Mouse (Mus musculus) CH12.LX (cell line): Measurements from ENCODE around the gene F2rl3. TPM values are rescaled to one million over a fixed set of nuclear protein-coding genes. Genes with fewer than 3 reads are reported as not detected.

ENCODE experiments used
- DNase-seq: peaks from one replicate; pipeline ENCODE4 v3.0.0-alpha.2; 2013; ENCODE audit errors: extremely low read depth
- H3K27ac ChIP-seq: 2 replicates; pipeline ENCODE4 v1.5.1; 2012; ENCODE audit warnings: low read depth, mild to moderate bottlenecking, control low read depth, moderate library complexity; ENCODE audit not compliant: insufficient read depth
- H3K27me3 ChIP-seq: replicated peaks from 2 replicates; pipeline ENCODE3; 2012; ENCODE audit warnings: inconsistent platforms
- H3K36me3 ChIP-seq, 2 experiments: replicated peaks in 1 of 2; 2 replicates each; pipeline versions ENCODE3 to v1.6.1; 2012; ENCODE audit warnings: inconsistent platforms in 1 of 2, low read length in 1 of 2, mild to moderate bottlenecking in 1 of 2, mixed read lengths in 1 of 2, moderate library complexity in 1 of 2; ENCODE audit not compliant: control insufficient read depth in 1 of 2, insufficient read depth in 1 of 2
- H3K4me1 ChIP-seq, 2 experiments: 2 replicates each; pipeline ENCODE4 v1.6.1; 2012; ENCODE audit warnings: inconsistent platforms in 1 of 2, moderate library complexity in 1 of 2; ENCODE audit not compliant: insufficient read depth in 2 of 2, control insufficient read depth in 1 of 2
- H3K4me2 ChIP-seq: 2 replicates; pipeline ENCODE4 v1.6.1; 2012; ENCODE audit warnings: low read depth, mild to moderate bottlenecking, control low read depth; ENCODE audit not compliant: poor library complexity, insufficient read depth, severe bottlenecking
- H3K4me3 ChIP-seq, 3 experiments: fragments of 150-350 bp in 1 of 3; sonication (generic) in 1 of 3; replicated peaks in 1 of 3; 2 replicates each; pipeline versions ENCODE3 to v1.5.1; 2011 to 2012; ENCODE audit warnings: low read depth in 2 of 3, low read length in 2 of 3, mild to moderate bottlenecking in 2 of 3, moderate library complexity in 2 of 3, control low read depth in 1 of 3, improper control_type of control experiment in 1 of 3, inconsistent platforms in 1 of 3, mixed read lengths in 1 of 3; ENCODE audit not compliant: poor library complexity in 1 of 3
- H3K79me2 ChIP-seq: replicated peaks from 2 replicates; pipeline ENCODE4 v1.6.1; 2012; ENCODE audit warnings: mild to moderate bottlenecking, moderate library complexity; ENCODE audit not compliant: control insufficient read depth, poor library complexity, insufficient read depth, severe bottlenecking; ENCODE audit errors: extremely low read depth
- H3K9ac ChIP-seq: 2 replicates; pipeline ENCODE4 v1.6.1; 2012; ENCODE audit warnings: low read depth, mild to moderate bottlenecking, control low read depth, moderate library complexity; ENCODE audit not compliant: insufficient read depth
- H3K9me3 ChIP-seq: replicated peaks from 2 replicates; pipeline ENCODE3; 2012; ENCODE audit warnings: low read length, inconsistent platforms, mixed read lengths
- CHD1 ChIP-seq: IDR thresholded peaks from 2 replicates; pipeline ENCODE4 v1.6.1; 2012; ENCODE audit warnings: low read depth, low read length, improper control_type of control experiment, inconsistent platforms
- CHD2 ChIP-seq: IDR thresholded peaks from 2 replicates; pipeline ENCODE4 v1.6.1; 2011; ENCODE audit warnings: low read length, improper control_type of control experiment
- CTCF ChIP-seq, 2 experiments: IDR thresholded peaks in 1 of 2; conservative IDR thresholded peaks in 1 of 2; 2 replicates each; pipeline ENCODE4 v1.5.1; 2011 to 2012; ENCODE audit warnings: low read depth in 2 of 2, low read length in 2 of 2, improper control_type of control experiment in 1 of 2, inconsistent platforms in 1 of 2, mild to moderate bottlenecking in 1 of 2, moderate library complexity in 1 of 2
- EP300 ChIP-seq: IDR thresholded peaks from 2 replicates; pipeline ENCODE4 v1.6.1; 2011; ENCODE audit warnings: low read length, improper control_type of control experiment
- ETS1 ChIP-seq: conservative IDR thresholded peaks from 2 replicates; pipeline ENCODE4 v1.6.1; 2012; ENCODE audit warnings: low read depth, mild to moderate bottlenecking, inconsistent platforms, low read length, improper control_type of control experiment, moderate library complexity
- HCFC1 ChIP-seq: IDR thresholded peaks from 2 replicates; pipeline ENCODE4 v1.6.1; 2012; ENCODE audit warnings: low read depth, mild to moderate bottlenecking, inconsistent platforms, low read length, improper control_type of control experiment
- IRF4 ChIP-seq: IDR thresholded peaks from 2 replicates; pipeline ENCODE4 v1.6.1; 2014; ENCODE audit warnings: low read depth, mild to moderate bottlenecking, inconsistent platforms, low read length, improper control_type of control experiment
- JUN ChIP-seq: IDR thresholded peaks from 2 replicates; pipeline ENCODE4 v1.6.1; 2011; ENCODE audit warnings: low read depth, mild to moderate bottlenecking, low read length, improper control_type of control experiment, moderate library complexity; ENCODE audit not compliant: insufficient read depth
- KAT2A ChIP-seq: IDR thresholded peaks from 2 replicates; pipeline ENCODE4 v1.6.1; 2012; ENCODE audit warnings: low read length, improper control_type of control experiment, inconsistent platforms; ENCODE audit not compliant: insufficient replicate concordance
- MAFK ChIP-seq: IDR thresholded peaks from 2 replicates; pipeline ENCODE4 v1.6.1; 2011; ENCODE audit warnings: low read length, improper control_type of control experiment; ENCODE audit not compliant: insufficient replicate concordance
- MAX ChIP-seq: IDR thresholded peaks from 2 replicates; pipeline ENCODE4 v1.6.1; 2011; ENCODE audit warnings: low read length, improper control_type of control experiment
- MEF2A ChIP-seq: IDR thresholded peaks from 2 replicates; pipeline ENCODE4 v1.6.1; 2014; ENCODE audit warnings: low read depth, mild to moderate bottlenecking, inconsistent platforms, low read length, improper control_type of control experiment, borderline replicate concordance
- POLR2AphosphoS2 ChIP-seq: IDR thresholded peaks from 2 replicates; pipeline ENCODE4 v1.6.1; 2011; ENCODE audit warnings: low read depth, low read length, improper control_type of control experiment
- RAD21 ChIP-seq: IDR thresholded peaks from 2 replicates; pipeline ENCODE4 v1.6.1; 2011; ENCODE audit warnings: low read depth, mild to moderate bottlenecking, low read length, improper control_type of control experiment, moderate library complexity
- RCOR1 ChIP-seq: conservative IDR thresholded peaks from 2 replicates; pipeline ENCODE4 v1.6.1; 2012; ENCODE audit warnings: low read depth, mild to moderate bottlenecking, inconsistent platforms, low read length, improper control_type of control experiment
- SMC3 ChIP-seq: IDR thresholded peaks from 2 replicates; pipeline ENCODE4 v1.6.1; 2011; ENCODE audit warnings: low read depth, low read length, improper control_type of control experiment
- TCF12 ChIP-seq: IDR thresholded peaks from 2 replicates; pipeline ENCODE4 v1.6.1; 2014; ENCODE audit warnings: low read depth, mild to moderate bottlenecking, inconsistent platforms, low read length, improper control_type of control experiment
- dilution Hi-C: fragments of 300-500 bp; cut with MboI; formaldehyde crosslinking; loops from 2 replicates; pipeline ENCODE4 v1.14.3; 2020; ENCODE audit warnings: low sequenced_read_pairs; ENCODE audit not compliant: extremely low pct_unique_long_range_greater_than_20kb, extremely low pct_ligation_motif_present
- in situ Hi-C: fragments of 300-500 bp; cut with MboI; formaldehyde crosslinking; loops from 3 replicates; pipeline ENCODE4 v1.14.3; 2019; ENCODE audit warnings: low sequenced_read_pairs, low pct_ligation_motif_present, low pct_unique_long_range_greater_than_20kb, mixed read lengths
- polyA plus RNA-seq: library from polyadenylated mRNA; unstranded; fragments of >175 nt; gene quantifications from 2 replicates; pipeline ENCODE4 v1.2.1, GENCODE M21; 2012; ENCODE audit warnings: low read depth; ENCODE audit not compliant: insufficient read length
- total RNA-seq, 2 experiments: library from RNA; depleted of rRNA; stranded (reverse); fragments of 300-350 nt in 1 of 2; fragments of >200 nt in 1 of 2; gene quantifications; 2 replicates each; pipeline ENCODE4 v1.2.3; 2012 to 2014

The F2rl3 gene
- total and polyA plus RNA-seq, 3 experiments: 0.21 to 0.32 TPM; not detected in 1

- no peak overlapping the region for H3K4me2 ChIP-seq
- no peak overlapping the region for H3K27ac ChIP-seq
- no peak for TF ChIP-seq JUN
- in situ Hi-C loops: no loop called here
- H3K4me1 ChIP-seq: peaks cover 0 to 23% of the 10 kb centered on the region in 2 experiments; a peak in 2 of 4 replicates
- DNase-seq: no peak
- no peaks in the 10 kb centered on the region for H3K27me3 ChIP-seq
- H3K36me3 ChIP-seq: peaks cover 85 to 95% of the 10 kb centered on the region in 2 experiments
- H3K9me3 ChIP-seq: no peaks in the 10 kb centered on the region
- no peak overlapping the region for H3K4me3 ChIP-seq
- no peak overlapping the region for H3K9ac ChIP-seq
- dilution Hi-C loops: no loop called here
- peaks cover 8% of the 10 kb centered on the region for H3K79me2 ChIP-seq
Observed at GRCm38 (mm10) chr8:72728636-72729035, 33.0 kb upstream of the F2rl3 start.

DNA sequence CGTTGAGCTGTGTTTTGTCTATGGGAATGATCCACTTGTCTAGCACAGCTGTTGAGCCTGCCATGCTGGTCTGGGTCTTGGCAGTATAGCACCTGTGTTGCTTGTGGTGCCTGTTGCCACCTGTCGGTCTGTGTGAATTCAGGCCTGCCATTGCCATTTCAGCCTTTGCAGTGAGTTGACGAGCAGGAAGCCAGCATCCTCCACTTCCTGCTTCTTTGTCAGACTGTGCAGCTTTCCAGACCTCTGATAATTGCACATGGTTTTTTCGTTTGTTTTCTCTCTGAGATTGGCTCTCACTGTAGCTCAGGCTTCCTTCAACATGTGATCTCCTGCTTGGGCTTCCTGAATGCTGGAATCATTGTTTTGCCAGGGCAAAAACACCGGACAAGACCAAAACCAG, 26.7 kb upstream of the F2rl3 start:
- H3K4me2 ChIP-seq: no peak overlapping the region
- H3K9me3 ChIP-seq: no peaks in the 10 kb centered on the region
- no peak overlapping the region for H3K9ac ChIP-seq
- no peak overlapping the region for H3K27ac ChIP-seq
- in situ Hi-C loops (no loop called here), dilution Hi-C loops (no loop called here)
- H3K4me1 ChIP-seq: no peaks in the 10 kb centered on the region; a peak in 1 of 4 replicates
- TF ChIP-seq IRF4 (no peak), MAX (no peak), MEF2A (no peak), CHD2 (no peak), TCF12 (no peak), EP300 (no peak), SMC3 (no peak), ETS1 (no peak), MAFK (no peak), CTCF (conservative IDR thresholded peaks at IDR 0.05 in 1 of 2, IDR thresholded peaks at IDR 0.05 in 1 of 2; ENCODE audit: low read depth in 2 of 2, low read length in 2 of 2) (no peak), RCOR1 (no peak), RAD21 (no peak), KAT2A (no peak), CHD1 (no peak), HCFC1 (no peak), POLR2AphosphoS2 (no peak)
- no peaks in the 10 kb centered on the region for H3K27me3 ChIP-seq
- H3K4me3 ChIP-seq: no peak overlapping the region
- no peak for DNase-seq
- peaks cover 85 to 97% of the 10 kb centered on the region in 2 experiments for H3K36me3 ChIP-seq
- no peaks in the 10 kb centered on the region for H3K79me2 ChIP-seq
